Mouse (Mus musculus): ENCODE data around the gene Slc35a5.

Gene Slc35a5

GRCm38 (mm10) chr16:45117200-45117599, 41.3 kb downstream of the Slc35a5 start:
- DNase-seq (ENCODE audit: low spot score in 2 of 2): no peak

DNA sequence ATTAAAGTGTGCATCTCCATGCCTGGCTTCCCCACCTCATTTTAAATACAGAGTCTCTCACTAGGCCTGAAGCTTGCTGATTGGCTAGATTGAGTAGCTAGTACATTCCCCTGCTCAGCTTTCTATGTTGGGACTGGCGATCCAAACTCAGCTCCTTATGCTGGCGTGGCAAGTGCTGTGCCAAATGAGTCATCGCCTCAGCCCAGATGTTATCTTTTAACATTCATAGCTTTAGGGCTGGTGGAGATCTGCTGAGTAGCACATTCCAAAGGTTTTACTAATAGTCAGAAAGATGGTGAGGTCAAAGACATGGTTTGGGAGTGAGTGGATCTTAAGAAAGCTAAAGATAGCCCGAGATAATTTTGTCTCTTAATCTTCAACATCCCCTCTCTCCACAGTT, 48.0 kb downstream of the Slc35a5 start:
- no peak for DNase-seq (ENCODE audit: low spot score in 2 of 2)

DNA sequence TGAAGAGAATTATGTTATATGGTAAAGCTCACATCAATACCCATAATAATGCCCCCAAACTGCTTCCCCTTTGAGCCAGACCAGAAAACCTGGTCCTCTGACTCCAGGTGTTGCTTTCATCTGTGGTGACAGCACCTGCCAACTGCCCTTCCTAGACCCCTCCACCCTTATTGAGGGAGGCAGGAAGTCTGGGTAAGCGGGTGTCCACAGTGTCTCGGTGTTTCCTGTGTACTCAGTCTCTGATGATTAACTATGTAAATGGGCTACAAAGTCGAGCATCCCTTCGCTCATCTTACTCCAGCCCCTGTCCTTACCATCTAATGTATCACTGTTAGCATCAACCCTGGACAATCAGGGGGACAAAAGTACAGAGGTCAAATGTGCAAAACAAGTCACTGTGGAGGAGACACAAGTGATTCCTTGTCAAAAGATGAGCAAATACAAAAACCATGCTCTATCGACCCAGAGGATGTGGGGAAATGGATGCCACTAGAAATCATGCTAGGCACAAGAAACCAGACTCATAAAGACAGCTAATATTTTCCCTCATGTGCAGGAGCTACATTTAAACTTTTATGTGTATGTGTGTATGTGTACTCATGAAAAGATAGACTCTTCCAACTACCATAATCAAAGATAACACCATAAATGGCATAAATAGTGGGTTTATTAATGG, 50.2 kb downstream of the Slc35a5 start:
- no peak for DNase-seq (ENCODE audit: low spot score in 2 of 2)

DNA sequence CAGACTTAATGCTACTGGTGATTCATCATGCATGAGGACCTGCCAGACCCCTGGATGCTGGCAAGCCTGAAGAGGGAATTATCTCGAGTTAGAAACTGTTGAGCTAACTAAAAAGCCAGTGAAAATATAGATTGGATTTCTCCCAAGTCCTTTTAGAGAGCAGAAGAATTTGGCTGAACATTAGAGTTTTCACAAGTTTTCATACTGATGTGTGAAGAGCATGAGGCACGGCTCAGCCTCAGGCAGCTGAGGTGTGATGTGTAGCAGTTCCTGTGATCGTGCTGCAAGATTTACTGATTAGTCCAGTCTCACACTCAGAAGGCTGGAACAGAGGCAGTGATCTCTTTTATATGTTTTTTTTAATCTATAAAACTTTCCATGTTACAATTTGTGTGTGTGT, 53.5 kb downstream of the Slc35a5 start:
- no peak for DNase-seq (ENCODE audit: low spot score in 2 of 2)

GRCm38 (mm10) chr16:45100892-45101291, 57.6 kb downstream of the Slc35a5 start:
- DNase-seq (ENCODE audit: low spot score in 2 of 2): no peak

DNA sequence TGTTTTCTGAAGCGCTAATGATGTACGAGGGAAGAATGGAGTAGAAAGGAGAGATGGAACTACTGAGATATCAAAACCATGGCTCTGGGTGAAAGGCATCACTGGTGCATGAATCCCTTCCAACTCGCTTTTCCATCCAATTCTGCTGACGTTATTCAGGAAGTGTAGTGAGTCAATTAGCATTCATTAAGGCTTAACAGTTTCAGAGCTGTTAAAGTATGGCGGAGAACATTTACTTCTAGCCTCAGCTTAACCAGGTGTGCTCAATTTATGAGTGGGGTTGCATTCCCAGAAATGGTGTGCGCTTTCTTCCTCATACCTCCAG, 59.7 kb downstream of the Slc35a5 start:
- DNase-seq (ENCODE audit: low spot score in 2 of 2): no peak

DNA sequence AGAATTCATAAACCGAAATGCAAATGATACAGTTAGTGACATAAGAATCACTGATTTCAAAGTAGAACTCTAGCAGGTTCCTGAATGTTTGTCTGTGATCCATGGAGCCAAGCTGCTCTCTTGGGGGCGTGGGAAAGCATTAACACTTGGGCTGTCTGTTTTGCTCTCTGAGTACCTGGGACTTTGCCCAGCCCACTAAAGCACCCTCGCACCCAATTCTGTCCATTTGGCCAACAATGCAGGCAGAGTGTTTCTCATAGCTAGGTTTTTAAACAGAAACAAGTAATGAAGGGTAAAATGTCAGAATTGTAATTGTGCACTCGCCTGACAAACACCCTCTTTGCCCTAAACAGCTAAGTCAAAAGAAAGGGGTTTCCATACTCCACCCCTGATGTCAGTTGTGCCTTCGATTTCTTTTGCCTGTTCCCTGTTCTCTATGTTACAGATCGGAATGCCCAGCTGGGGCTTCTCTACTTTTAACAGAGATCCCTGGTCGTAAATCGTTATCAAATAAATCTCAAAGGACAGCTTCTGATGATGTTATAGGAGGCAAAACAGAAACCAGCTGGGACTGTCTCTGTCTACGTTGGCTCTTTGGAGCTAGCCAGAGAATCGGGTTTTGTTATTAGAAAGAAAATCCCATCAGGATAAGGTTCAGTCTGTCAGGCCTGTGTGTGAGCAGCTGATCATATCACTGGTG, 60.2 kb downstream of the Slc35a5 start:
- DNase-seq (ENCODE audit: low spot score in 2 of 2): no peak

DNA sequence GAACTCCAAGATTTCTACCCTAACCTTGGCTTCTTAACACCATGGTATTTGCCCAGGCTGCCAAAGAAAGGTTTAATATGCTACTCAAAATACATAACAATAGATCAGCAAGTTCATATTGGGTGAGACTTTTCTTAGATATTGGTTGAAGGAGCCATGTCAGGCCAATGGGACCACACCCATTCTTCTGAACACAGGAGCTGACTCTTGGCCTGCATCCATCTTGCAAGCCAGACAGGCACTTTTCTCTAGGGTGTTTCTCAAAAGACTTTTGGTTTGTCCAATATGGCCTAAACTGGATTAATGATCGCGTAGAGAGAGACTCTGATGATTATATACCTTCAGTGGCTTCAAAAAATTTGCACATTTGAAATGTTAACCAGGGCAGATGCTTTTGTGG, 61.0 kb downstream of the Slc35a5 start:
- DNase-seq (ENCODE audit: low spot score in 2 of 2): no peak

DNA sequence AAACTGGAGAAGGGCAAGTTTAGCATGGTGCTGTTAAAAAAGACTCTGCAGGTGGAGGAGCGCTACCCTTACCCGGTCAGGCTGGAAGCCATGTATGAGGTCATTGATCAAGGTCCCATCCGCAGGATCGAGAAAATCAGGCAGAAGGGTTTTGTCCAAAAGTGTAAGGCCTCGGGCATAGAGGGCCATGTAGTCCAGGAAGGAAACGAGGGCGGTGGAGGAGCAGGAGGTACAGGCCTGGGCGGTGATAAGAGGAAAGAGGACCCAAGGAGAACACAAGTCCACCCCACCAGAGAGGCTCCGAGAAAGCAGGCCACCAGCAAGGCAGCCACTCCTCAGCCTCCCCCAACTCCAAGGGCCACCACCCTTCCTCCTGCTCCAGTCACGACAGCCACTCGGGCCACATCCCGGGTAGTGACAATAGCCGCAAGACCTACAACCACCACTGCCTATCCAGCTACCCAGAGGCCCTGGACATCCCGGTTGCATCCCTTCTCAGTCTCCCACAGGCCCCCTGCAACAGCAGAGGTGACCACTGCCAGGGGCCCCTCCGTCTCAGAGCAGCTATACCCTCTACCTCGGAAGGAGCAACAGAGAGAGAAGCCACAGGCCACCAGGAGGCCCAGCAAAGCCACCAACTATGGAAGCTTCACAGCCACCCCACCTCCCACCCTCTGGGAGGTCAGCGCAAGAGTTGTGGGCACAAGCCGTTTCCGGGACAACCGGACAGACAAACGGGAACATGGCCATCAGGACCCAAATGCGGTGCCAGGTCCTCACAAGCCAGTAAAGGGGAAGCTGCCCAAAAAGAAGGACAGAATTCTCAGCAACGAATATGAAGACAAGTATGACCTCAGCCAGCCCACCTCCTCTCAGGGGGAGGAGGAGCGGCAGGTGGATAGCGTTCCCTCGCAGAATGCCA, 62.7 kb downstream of the Slc35a5 start:
- no peak for DNase-seq (ENCODE audit: low spot score in 2 of 2)

DNA sequence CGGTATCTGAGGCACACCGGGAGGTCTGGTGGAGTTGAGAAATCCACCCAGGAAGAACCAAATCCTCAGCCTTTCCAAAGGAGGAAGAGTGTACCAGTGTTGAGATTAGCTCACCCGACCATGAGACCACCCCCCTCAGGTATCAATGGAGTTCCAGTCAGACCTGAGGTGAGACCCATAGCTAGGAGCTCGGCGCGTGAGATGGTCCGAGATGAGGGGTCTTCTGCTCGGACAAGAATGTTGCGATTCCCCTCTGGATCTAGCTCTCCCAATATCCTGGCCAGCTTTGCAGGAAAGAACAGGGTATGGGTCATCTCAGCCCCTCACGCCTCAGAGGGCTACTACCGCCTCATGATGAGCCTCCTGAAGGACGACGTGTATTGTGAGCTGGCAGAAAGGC, 63.5 kb downstream of the Slc35a5 start:
- DNase-seq (ENCODE audit: low spot score in 2 of 2): no peak

GRCm38 (mm10) chr16:45094136-45094756, 64.3 kb downstream of the Slc35a5 start:
- no peak for DNase-seq (ENCODE audit: low spot score in 2 of 2)

DNA sequence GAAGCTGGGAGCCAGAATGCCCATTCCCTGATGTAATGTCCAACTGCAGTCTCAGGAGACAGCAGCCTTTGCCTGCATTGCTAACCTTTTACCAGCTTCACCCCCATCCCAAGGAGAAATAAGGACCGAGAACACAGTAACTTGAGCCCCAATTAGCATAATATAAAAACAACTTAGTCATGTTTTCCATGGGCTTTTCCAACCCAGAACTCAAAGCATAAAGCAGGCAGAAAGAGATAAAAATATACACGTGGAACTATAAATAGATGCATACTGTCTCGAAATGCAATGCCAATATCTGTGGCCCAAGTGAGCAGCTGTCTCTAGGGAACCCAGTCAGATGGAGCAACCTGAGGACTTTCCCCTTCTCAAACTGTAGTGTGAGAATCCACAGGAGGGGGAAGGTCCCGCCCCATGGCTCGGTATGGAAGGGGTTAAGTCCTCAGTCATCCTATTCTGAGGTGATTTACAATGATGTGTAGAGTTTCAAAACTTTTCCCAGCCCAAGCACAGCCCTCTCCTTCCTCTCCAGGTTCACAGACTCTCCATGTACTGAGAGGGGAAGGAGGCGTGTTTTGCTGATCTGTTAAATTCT, 65.3 kb downstream of the Slc35a5 start, which contains the start of gene Ccdc80:
Gene Ccdc80 (plus strand): TSS at position 266 of the 595 bp plus-strand sequence.
- DNase-seq (ENCODE audit: low spot score in 2 of 2): no peak

DNA sequence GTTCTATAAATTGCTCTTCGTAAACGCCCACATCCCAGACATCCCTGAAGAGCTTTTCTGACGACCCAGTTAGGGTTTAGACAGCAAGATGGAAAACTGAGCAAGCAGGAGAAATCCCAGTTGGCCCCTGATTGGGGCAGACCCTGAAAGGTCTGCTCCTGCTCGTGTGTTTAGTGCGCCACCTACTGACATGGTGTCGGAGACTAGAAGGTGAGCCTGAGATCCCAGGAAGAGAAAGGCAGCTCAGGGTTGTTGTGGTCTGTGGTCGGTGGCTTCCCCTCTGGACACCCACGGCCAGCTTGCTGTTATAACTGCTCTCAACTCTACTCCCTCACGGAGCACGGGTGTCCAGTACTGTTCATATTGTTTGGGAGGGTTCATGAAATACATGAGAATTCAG, 68.5 kb downstream of the Slc35a5 start:
- peak; percentile 82 to 83 for DNase-seq (ENCODE audit: low spot score in 2 of 2)

Data from right cerebral cortex, adult 2 months (tissue).